Mouse (Mus musculus) bone marrow macrophage, adult 2 months (primary cell): ENCODE measurements around the gene Hyls1.

Experiments
- CTCF ChIP-seq: IDR thresholded peaks from 2 replicates; pipeline ENCODE4 v1.5.1; 2012; ENCODE audit warnings: low read depth, mild to moderate bottlenecking, low read length, moderate library complexity
- POLR2A ChIP-seq: IDR thresholded peaks from 2 replicates; pipeline ENCODE4 v1.6.1; 2012; ENCODE audit warnings: mild to moderate bottlenecking, low read depth, low read length, borderline replicate concordance

DNA sequence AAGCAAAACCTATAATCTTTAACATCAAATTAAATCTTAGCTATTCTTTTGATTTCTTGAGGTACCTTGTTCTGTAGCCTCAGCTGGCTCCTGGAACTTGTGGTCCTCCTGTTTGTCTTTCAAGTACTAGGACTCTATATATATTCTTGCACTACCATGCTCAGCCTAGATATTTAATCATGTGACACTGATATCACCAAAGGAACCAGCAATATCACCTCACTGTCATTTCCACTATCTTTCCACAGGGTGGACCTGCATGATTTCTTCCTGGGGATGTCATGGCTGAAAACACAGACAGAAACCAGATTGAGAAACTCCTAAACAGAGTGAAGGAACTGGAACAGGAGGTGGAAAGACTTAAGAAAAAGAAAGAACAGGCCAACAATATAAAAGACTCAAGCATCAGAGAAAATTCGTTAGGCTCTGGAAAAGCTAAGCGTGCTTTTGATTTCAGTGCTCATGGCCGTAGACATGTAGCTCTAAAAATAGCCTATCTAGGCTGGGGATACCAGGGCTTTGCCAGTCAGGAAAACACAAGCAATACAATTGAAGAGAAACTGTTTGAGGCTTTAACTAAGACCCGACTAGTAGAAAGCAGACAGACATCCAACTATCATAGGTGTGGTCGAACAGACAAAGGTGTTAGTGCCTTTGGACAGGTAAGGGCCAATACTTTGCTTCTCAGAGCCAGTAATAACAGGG, 5.5 kb downstream of the Hyls1 start:
- TF ChIP-seq POLR2A: no peak
- no peak for TF ChIP-seq CTCF
